Mouse (Mus musculus) hindbrain, embryonic 13.5 days (tissue): ENCODE results near the gene Fam243. TPM values are rescaled to one million over a fixed set of nuclear protein-coding genes. Genes with fewer than 3 reads are reported as not detected.

Experiments
- ATAC-seq: fragments of 200-750 bp; cut with Nextera tagmentation; 2 replicates; pipeline ENCODE4 v1.8.0; 2017; ENCODE audit warnings: moderate TSS enrichment; ENCODE audit not compliant: low FRiP score
- H3K27ac ChIP-seq: fragments of 300-500 bp; sonication (generic); 2 replicates; pipeline ENCODE4 v1.5.1; 2015; ENCODE audit warnings: inconsistent platforms, mild to moderate bottlenecking, moderate library complexity
- H3K27me3 ChIP-seq: fragments of 300-500 bp; sonication (generic); 2 replicates; pipeline ENCODE4 v1.6.1; 2015; ENCODE audit warnings: mild to moderate bottlenecking, inconsistent platforms
- H3K36me3 ChIP-seq: fragments of 300-500 bp; sonication (generic); 2 replicates; pipeline ENCODE4 v1.6.1; 2015; ENCODE audit warnings: mild to moderate bottlenecking, inconsistent platforms
- H3K4me1 ChIP-seq: fragments of 300-500 bp; sonication (generic); replicated peaks from 2 replicates; pipeline ENCODE4 v1.6.1; 2015; ENCODE audit warnings: inconsistent platforms
- H3K4me2 ChIP-seq: fragments of 300-500 bp; sonication (generic); 2 replicates; pipeline ENCODE4 v1.6.1; 2015; ENCODE audit warnings: inconsistent platforms, mild to moderate bottlenecking, moderate library complexity
- H3K4me3 ChIP-seq: fragments of 300-500 bp; sonication (generic); 2 replicates; pipeline ENCODE4 v1.5.1; 2015; ENCODE audit warnings: mild to moderate bottlenecking, inconsistent platforms
- H3K9ac ChIP-seq: fragments of 300-500 bp; sonication (generic); 2 replicates; pipeline ENCODE4 v1.6.1; 2015; ENCODE audit warnings: mild to moderate bottlenecking, inconsistent platforms
- H3K9me3 ChIP-seq: fragments of 300-500 bp; sonication (generic); 2 replicates; pipeline ENCODE4 v1.6.1; 2016; ENCODE audit warnings: inconsistent platforms
- WGBS: fragments of 180-500 bp; shearing (Covaris S2); methylation state at CpG from one replicate; pipeline ENCODE4 v1.1.7; 2015; 5-methylcytosine and 5-hydroxymethylcytosine counted together
- polyA plus RNA-seq: library from polyadenylated mRNA; unstranded; fragments of >200 nt; fragmentation: Nextera tagmentation; extraction: Ambion mirVana; gene quantifications from 2 replicates; pipeline ENCODE4 v1.2.1, GENCODE M21; 2015

The Fam243 gene
- polyA plus RNA-seq, 1 experiment from 2014 or later = not detected

DNA sequence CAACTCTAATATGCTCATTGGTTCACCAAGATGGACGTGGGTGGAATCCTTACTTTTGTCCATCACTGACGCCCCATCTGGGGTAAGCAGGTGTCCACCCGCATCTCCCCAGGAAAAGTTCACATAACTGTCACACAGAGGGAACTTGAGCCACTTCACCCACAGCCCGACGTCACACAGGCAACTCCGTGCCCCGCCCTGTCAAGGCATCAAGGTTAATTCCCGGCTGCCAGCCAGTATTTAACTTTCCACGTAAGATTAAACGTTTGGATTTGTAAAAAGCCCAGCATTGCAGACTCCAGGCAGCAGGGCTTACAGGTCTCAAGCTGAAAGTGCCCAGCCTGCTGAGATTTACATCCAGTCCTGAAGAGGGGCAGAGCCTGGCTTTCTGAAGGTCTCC is 29.1 kb downstream of the Fam243 start, which contains the start of gene Kcne2:
Gene Kcne2, plus strand, starts transcription at position 289 of the 400 bp plus-strand sequence.
- no peak for ATAC-seq
- Histone ChIP-seq H3K9ac (no peak within 1 kb of the TSS), H3K4me2 (no peak within 1 kb of the TSS), H3K4me1 (no peaks in the 10 kb centered on the region), H3K4me3 (no peak within 1 kb of the TSS), H3K27me3 (0 out of 2 replicates have a peak, but pooled peaks cover 5% of the 10 kb centered on the region), H3K27ac (no peak within 1 kb of the TSS), H3K36me3 (no peaks in the 10 kb centered on the region), H3K9me3 (no peaks in the 10 kb centered on the region)
- WGBS = 84% methylated on average over 10 of the region's 10 CpGs

DNA sequence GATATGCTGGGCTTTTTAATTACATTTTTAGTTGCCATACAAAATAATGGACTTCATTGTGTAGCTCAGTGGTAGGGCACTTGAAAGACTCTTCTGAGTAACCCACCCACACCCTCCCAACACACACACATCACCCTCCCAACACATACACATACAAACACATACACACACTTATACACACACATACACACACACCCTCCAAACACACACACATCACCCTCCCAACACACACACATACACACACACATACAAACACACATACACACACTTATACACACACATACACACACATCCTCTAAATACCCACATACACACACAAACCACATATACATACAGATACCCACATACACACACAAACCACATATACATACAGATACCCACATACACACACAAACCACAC is 31.2 kb downstream of the Fam243 start:
- H3K9ac ChIP-seq = no peak overlapping the region
- no peak overlapping the region for H3K4me2 ChIP-seq
- H3K27ac ChIP-seq = no peak overlapping the region
- no peaks in the 10 kb centered on the region for H3K4me1 ChIP-seq
- no peaks in the 10 kb centered on the region for H3K9me3 ChIP-seq
- H3K4me3 ChIP-seq = no peak overlapping the region
- no peak for ATAC-seq
- H3K27me3 ChIP-seq = 0 out of 2 replicates have a peak, but pooled peaks cover 5% of the 10 kb centered on the region
- H3K36me3 ChIP-seq = no peaks in the 10 kb centered on the region

DNA sequence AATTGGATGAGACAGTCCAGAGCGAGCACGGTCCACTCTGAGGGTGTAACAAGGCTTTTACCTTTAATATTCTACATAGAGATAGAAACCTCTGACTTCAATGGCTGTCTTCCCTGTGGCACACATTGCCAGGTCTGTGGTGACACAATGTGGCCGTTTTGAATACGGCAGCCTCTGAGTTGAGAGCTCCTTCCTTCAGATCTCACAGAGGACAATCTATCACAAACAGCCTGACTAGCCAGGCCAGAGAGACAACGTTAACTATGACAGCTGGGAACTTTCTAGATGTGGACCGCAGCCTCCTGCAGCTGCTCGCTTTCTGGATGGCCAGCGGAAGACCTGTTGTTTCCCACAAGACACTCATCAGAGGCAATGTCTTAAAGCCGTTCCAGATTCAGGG is 32.5 kb downstream of the Fam243 start:
- WGBS = 86% methylated on average over 9 of the region's 9 CpGs
- ATAC-seq = no peak
- H3K36me3 ChIP-seq = no peaks in the 10 kb centered on the region

GRCm38 (mm10) chr16:92286609-92287008 is 34.6 kb downstream of the Fam243 start:
- WGBS = 17% methylated on average over 7 of the region's 7 CpGs
- H3K27ac ChIP-seq = no peak overlapping the region
- no peak for ATAC-seq
- 0 out of 2 replicates have a peak, but pooled peaks cover under 1% of the 10 kb centered on the region for H3K27me3 ChIP-seq
- H3K4me3 ChIP-seq = no peak overlapping the region
- 0 out of 2 replicates have a peak, but pooled peaks cover 5% of the 10 kb centered on the region for H3K4me1 ChIP-seq
- H3K36me3 ChIP-seq = no peaks in the 10 kb centered on the region
- H3K9ac ChIP-seq = no peak overlapping the region
- no peak overlapping the region for H3K4me2 ChIP-seq
- H3K9me3 ChIP-seq = no peaks in the 10 kb centered on the region

More for the DNA sequence above, 32.5 kb downstream of the Fam243 start:
- no peaks in the 10 kb centered on the region for H3K9me3 ChIP-seq
- H3K4me3 ChIP-seq = no peak overlapping the region
- no peaks in the 10 kb centered on the region for H3K4me1 ChIP-seq
- no peak overlapping the region for H3K27ac ChIP-seq
- no peak overlapping the region for H3K4me2 ChIP-seq
- no peak overlapping the region for H3K9ac ChIP-seq
- 0 out of 2 replicates have a peak, but pooled peaks cover 5% of the 10 kb centered on the region for H3K27me3 ChIP-seq

DNA sequence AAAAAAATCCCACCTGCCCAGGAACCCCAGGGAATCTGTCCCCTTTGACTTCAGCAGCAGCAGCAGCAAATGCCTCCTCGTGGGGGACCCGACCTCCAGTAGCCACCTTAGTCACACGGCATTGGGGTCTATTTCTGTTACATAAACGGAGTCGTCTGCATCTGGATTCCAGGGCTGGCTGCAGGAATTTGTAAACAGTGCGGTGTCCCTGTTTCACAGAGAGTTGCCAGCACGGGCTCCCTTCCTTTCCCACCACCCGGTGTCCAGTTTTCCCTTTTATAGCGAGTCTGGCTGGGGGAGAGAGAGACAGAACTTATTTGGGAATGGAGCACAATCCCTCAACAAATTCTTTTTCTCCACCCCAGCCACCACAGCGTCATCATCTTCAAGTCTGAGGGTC is 36.2 kb downstream of the Fam243 start:
- no peak for ATAC-seq
- no peak overlapping the region for H3K9ac ChIP-seq
- H3K9me3 ChIP-seq = no peaks in the 10 kb centered on the region
- no peak overlapping the region for H3K27ac ChIP-seq
- 65% methylated on average over 10 of the region's 10 CpGs for WGBS
- H3K36me3 ChIP-seq = no peaks in the 10 kb centered on the region
- H3K4me3 ChIP-seq = no peak overlapping the region
- 0 out of 2 replicates have a peak, but pooled peaks cover 5% of the 10 kb centered on the region for H3K4me1 ChIP-seq
- H3K27me3 ChIP-seq = no peaks in the 10 kb centered on the region
- no peak overlapping the region for H3K4me2 ChIP-seq

GRCm38 (mm10) chr16:92282671-92283070 is 38.6 kb downstream of the Fam243 start:
- no peaks in the 10 kb centered on the region for H3K36me3 ChIP-seq
- no peak overlapping the region for H3K4me3 ChIP-seq
- H3K9ac ChIP-seq = no peak overlapping the region
- H3K27me3 ChIP-seq = no peaks in the 10 kb centered on the region
- no peak overlapping the region for H3K27ac ChIP-seq
- no peak overlapping the region for H3K4me2 ChIP-seq
- no peaks in the 10 kb centered on the region for H3K9me3 ChIP-seq
- 70% methylated on average over 5 of the region's 5 CpGs for WGBS
- 0 out of 2 replicates have a peak, but pooled peaks cover 5% of the 10 kb centered on the region for H3K4me1 ChIP-seq
- no peak for ATAC-seq

GRCm38 (mm10) chr16:92275526-92275925 is 45.7 kb downstream of the Fam243 start:
- Histone ChIP-seq H3K4me2 (no peak overlapping the region), H3K4me3 (no peak overlapping the region), H3K9me3 (no peaks in the 10 kb centered on the region), H3K4me1 (no peaks in the 10 kb centered on the region), H3K36me3 (no peaks in the 10 kb centered on the region), H3K27ac (no peak overlapping the region), H3K27me3 (no peaks in the 10 kb centered on the region), H3K9ac (no peak overlapping the region)
- WGBS = 87% methylated on average over 4 of the region's 4 CpGs
- ATAC-seq = no peak

DNA sequence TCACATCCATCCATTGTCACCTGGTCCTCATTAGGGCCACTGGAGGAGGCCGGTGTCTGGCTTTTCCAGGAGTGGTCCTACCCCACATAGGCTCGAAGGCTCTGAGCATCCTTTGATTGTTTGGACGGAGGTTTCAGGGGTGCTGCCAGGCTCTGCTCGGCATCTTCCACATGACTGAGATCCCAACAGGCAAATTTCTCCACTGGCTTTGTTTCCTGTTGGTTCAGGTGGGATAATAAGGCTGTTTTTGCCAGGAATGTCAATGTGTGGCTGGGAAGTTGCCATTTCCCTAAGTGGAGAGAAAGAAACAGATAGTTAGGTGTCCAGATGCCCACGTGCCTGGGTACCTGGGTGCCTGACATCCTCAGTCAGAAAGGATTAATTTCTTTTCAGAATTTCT is 46.7 kb downstream of the Fam243 start:
- H3K27ac ChIP-seq = no peak overlapping the region
- 87% methylated on average over 5 of the region's 5 CpGs for WGBS
- no peaks in the 10 kb centered on the region for H3K27me3 ChIP-seq
- H3K9me3 ChIP-seq = no peaks in the 10 kb centered on the region
- no peak overlapping the region for H3K4me3 ChIP-seq
- no peaks in the 10 kb centered on the region for H3K4me1 ChIP-seq
- H3K4me2 ChIP-seq = no peak overlapping the region
- H3K36me3 ChIP-seq = no peaks in the 10 kb centered on the region
- no peak for ATAC-seq
- H3K9ac ChIP-seq = no peak overlapping the region

Other genes with a start within 250 kb of the Fam243 start
- 22.7 and 49.7 TPM in 2 replicates for gene Kcne2, start 29.1 kb downstream of the Fam243 start, polyA plus RNA-seq
- 77.9 and 86.6 TPM in 2 replicates for gene Smim11, start 20.2 kb downstream of the Fam243 start, polyA plus RNA-seq
- gene Kcne1, start 38.0 kb upstream of the Fam243 start, polyA plus RNA-seq = 0.22 and 0.39 TPM in 2 replicates
- 56.5 and 56.6 TPM in 2 replicates for gene Rcan1, start 149.4 kb upstream of the Fam243 start, polyA plus RNA-seq
- 4.8 and 11.5 TPM in 2 replicates for gene Clic6, start 164.3 kb upstream of the Fam243 start, polyA plus RNA-seq